Mouse (Mus musculus): ENCODE data around the gene Fam189a1.
A peak's percentile ranks its signal among the peaks of the same experiment; 100 is the strongest.

Gene Fam189a1

DNA sequence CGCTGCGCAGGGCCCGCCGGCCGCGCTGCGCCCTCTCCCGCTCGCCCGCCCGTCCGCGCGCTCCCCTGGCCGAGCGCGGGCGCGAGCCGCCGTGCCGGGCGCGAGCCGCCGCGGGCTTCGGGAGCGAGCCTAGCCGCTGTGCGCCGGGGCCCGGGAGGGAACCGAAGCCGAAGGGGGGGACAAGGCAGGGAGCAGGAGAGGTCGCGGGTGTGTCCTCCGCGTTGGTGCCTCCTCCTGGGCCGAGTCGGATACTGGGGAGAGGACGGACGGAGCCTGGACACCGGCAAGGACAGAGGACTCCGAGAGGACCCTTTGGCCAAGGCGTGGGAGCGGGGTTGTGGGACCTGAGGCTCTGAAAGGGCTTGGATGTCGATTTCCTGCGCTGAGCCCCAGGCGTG lies at the start of gene Fam189a1:
Gene Fam189a1, minus strand, starts transcription at position 57 of the 398 bp plus-strand sequence.
- peak in 1 of 2 experiments; percentile 22 for DNase-seq (ENCODE audit: low spot score in 2 of 2)

DNA sequence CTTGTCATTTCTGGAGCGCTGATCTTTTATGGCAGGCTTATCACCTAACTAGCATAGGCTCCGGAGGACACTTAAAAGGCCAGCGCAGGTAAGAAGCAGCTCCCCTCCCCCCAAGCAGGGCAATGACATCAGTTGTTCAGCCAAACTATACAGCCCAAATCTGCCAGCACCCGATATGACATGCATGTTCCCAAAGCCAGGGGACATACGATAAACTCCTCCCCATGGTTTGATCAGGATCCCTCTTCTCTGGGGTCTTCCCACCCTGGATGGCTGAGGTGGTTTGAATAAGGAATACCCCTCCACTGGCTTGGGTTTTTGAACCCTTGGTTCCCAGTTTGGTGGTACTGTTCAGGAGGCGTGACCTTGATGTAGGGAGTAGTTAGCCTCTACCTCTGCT lies 49.7 kb upstream of the Fam189a1 start:
- DNase-seq (ENCODE audit: low spot score in 2 of 2): no peak

DNA sequence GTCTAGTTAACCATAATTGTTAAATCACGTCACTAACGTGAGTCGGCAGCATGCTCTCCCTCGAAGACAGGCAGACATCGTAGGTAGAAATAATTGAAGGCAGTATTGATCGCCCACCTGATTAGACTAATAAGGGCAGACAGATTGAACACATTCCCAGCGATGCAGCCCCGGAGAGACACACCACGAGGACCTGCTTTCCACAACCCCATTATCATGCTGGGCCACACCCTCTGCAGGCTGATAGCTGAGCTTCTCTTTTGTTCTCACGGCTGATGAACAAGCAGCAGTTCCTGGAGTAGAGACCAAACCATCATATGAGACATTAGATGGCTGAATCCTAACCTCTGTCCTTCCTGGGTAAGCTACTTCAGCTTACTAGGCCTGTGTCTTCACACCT lies 46.3 kb upstream of the Fam189a1 start:
- DNase-seq (ENCODE audit: low spot score in 2 of 2): no peak

DNA sequence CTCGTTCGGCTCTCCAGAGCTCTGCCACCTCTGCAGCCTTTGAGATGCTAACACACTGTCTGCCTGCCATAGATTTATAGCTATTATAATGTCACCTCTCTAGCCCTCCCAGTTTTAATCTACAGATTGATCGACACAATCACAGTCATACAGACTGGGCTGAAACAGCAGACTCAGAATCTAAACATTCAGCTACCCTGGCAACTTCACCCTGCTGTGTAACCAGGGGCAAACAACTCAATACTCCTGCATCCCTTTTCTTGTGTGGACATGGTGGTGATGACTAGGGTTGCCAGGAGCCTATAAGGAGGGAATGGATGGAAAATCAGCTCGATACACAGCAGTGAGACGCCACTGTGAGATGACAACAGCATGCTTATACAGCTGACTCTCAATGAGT lies 24.3 kb upstream of the Fam189a1 start:
- no peak for DNase-seq (ENCODE audit: low spot score in 2 of 2)

DNA sequence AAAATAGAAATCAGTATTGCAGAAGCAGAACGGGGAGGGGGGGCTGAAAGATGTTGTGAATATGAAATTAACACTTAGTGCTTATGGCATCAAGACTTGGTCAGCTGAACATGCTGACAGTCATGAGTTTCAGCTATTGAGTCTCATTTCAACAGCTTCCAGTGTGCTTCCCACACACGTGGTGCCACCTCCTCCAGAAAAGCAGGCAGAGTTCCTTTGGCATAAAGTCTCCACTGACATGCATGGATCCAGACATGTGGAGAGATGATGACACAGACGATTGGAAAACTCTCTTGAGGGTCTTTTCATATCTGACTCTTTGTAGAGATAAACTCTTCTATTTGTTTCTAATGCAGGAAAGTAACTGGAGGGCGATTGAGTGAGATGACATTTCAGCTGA lies 14.4 kb upstream of the Fam189a1 start:
- peak in 1 of 2 experiments; percentile 23 for DNase-seq (ENCODE audit: low spot score in 2 of 2)

DNA sequence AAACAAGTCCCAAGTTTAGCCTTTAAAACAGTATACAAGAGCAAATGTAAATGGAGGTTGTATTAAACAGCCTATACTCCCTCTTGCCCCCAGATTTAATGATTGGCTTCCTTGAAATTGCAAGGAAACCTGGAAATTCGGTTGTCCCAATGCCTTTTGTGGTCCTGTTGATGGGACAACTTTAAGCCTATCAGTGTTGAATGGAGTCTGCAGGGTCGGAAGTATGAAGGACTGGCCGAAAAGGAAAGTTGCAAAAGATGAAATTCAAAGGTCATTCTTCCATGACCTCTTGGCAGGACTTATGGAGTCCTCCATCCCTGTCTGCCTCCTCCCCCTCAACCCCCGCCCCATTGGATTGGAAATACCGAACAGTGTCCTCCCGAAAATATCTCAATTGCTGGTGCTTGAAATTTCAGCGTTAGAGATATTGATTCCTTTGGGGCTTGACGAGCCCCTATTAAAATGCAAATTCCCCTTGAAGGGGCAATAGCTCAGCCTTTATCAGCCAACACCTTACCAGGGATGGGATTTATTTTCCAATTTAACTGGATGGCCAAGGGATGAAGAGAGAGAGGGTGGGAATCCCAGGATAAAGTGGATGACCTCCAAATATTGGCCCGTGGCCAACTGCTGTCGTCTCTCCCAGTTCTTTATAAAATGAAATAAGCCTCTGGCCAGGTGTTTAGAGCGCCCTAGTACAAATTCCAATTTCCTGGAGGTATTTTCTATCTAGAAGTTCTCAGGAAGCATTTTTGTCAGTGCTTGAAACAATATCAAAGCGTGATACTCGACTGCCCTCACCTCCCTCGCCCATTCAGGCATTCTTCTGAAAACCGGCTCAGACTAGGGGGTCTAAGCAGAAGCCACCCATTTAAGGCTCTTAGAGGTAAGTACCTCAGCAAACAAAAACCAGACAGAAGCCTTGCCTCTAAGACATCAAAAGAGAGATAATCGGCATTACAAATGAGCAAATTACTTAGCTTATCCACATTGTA lies 958 bp upstream of the Fam189a1 start:
- no peak for DNase-seq (ENCODE audit: low spot score in 2 of 2)

DNA sequence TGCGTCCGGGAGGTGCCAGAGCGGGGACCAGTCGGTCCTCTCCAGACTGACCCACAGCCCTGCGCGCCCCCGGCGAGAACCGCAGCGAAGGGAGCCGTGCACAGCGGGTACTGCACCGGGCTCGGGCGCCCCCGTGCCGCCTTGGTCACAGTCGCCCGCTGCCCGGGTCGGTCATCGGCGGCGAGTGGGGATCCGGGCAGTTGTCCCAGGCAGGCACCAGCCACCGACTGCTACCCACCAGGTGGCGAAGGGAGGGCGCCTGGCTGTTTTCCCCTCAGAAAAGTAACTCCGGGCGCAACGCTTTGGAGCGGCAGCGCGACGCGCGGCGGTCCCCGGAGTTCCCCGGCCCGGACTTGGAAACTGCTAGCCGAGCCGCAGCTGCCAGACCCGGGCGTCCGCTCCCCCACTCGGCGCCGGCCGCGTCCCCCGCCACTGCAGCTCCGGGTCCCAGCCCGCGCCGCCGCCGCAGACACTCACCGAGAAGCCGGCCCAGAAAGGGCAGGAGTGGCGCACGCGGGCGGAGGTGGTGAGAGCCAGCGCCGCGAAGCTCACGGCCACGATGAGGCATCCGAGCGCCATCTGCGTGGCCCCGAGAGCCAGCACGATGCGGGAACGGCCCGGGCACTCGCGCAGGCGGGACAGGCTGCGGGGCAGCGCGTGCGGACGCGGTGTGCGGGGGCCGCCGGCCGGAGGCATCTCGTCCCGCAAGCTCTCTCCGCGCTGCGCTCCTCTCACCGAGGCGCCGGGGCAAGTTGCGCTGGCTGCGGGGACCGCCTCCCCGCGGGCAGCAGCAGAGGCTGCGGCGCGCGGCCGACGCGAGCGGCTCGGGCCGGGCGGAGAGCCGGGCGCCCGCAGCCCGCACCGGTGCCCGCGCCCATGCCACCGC lies 499 bp downstream of the Fam189a1 start:
- DNase-seq (ENCODE audit: low spot score in 2 of 2): peak; percentile 36 to 45

DNA sequence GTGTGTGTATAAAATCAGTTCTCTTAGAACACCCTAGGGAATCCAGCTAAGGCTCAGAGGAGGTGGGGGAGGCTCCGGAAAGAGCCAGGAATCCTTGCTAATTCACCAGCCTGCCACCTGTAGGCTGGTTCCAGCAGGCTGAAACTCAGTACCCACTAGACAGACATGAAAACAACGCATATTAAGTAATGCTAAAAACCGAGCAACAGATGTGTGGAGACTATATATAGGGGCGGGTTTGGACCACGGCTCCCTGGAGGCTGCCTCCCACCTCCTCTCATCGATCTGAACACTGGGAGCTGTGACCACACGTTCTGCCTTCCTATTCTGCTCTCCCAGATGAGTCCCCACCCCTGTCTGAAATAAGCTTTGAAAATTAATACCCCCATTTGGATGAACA lies 1.8 kb downstream of the Fam189a1 start:
- DNase-seq (ENCODE audit: low spot score in 2 of 2): peak; percentile 58 to 62

DNA sequence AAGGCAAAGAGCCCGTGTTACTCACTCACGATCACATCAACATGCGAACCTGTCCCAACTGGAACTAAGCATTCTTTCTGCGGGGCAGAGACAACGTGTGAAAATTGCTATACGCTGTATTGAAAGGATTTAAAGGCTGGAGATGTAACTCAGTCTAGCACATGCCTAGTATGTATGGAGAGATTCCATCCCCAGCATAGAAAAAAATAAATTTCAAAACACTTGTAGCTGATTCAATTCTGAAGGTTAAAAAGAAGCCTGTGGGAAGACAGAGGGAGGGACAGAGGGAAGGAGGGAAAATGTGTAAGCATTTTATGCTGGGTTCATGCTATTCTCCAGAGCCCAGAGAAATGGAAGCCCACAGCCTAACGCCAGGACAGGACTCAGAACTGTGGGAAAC lies 2.5 kb downstream of the Fam189a1 start:
- no peak for DNase-seq (ENCODE audit: low spot score in 2 of 2)

DNA sequence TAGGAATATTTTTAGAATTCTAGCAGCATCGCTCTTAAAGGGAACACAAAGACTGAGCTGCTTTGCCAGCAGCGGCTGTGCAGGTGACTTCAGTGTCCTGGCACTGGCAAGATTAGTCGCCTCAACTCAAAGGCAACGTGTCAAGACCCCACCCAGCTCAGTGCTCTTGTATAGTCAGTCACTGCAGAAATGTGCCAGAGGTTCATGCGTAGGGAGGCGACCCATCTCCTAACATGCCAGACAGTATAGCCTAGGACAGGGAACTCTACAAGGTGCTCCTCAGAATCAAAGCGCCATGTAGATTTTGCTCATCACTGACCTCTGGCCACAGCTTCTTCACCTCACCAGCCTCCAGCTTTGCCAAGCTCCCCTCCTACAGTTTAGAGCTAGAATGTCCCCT lies 4.8 kb downstream of the Fam189a1 start:
- DNase-seq (ENCODE audit: low spot score in 2 of 2): no peak

DNA sequence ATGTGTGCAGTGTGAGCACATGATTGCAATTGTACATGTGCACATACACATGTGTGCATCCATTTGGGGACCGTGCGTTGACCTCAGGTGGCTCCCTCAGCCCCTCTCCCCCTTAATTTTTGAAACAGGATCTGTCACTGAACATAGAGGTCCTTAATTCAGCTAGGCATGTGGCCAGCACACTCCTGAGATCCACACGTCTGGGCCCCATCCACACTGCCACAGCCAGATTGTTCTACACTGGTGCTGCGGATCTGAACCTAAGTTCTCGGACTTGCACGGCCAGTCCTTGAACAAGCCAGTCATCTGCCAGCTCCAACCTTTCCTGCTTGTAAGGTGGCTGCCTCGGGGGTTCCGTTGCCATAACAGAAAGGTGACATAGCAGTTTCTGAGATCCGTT lies 7.3 kb downstream of the Fam189a1 start:
- DNase-seq (ENCODE audit: low spot score in 2 of 2): no peak

DNA sequence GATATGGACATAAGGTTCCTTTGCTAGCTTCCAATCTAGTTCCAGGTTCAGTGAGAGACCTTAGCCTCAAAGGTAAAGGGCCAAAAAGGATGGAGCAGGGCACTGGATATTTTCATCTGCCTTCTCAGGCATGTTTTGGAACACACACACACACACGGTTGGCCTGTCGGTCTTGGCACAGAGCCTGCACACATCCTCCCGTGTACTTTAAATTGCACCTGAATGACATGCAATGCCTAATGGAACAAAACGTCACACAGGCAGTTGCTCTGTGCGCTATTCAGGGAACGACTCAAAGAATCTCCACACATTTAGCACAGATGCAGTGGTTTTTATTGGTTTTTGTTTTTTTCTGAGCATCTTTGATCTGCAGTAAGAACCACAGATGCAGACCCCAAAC lies 11.5 kb downstream of the Fam189a1 start:
- DNase-seq (ENCODE audit: low spot score in 2 of 2): no peak

DNA sequence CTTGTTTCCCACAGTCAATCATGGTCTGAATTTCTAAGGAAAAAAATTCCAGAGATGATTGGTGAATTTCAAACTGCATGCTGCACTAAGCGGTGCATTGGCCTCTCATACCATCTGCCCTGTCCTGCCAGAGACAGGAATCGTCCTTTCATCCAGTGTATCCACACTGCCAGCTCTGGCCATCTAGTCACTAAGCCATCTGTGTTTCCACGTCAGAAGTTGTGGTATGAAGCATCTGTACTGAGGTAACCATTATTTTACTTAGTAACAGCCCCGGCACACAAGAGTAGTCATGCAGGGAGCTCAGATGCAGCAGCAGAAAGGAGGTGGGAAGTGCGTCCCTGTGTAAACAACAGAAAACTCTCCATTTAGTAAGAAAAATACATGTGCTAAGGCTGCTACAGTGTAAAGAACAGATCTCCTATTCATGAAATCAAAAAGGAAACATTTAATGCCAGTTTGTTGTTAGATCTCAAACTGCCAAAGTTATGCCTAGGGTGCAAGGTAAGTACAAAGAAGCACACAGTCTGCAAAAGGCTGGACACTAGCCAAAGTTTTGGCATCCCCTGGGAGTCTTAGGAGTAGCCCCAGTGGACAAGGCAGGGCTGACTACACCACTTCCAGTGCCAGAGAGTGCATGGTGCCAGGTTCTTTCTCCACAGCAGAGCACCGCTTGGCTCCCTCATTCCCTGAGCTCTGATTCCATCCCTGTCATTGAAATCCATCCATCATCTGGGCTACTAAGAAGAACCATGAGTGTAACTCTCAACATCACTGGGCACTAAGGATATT lies 14.3 kb downstream of the Fam189a1 start:
- DNase-seq (ENCODE audit: low spot score in 2 of 2): no peak

DNA sequence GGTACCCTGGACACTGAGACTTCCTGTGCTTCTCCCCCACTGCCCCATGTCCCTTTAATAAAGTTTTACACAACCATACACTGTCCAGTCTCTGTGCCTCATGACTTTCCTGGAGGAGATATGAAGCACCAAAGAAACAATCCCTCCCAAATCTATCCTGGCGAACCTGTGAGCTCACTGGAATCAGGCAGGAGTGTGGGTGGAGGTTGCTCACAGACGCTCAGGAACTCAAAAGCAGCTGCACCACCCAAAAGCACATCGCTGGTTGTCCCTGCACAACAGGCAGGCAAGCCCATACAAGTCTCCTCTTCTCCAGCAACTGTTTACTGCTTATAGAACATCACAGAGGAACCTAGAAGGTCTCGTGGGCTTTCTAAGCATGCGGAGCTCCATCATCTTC lies 15.5 kb downstream of the Fam189a1 start:
- DNase-seq (ENCODE audit: low spot score in 2 of 2): no peak

DNA sequence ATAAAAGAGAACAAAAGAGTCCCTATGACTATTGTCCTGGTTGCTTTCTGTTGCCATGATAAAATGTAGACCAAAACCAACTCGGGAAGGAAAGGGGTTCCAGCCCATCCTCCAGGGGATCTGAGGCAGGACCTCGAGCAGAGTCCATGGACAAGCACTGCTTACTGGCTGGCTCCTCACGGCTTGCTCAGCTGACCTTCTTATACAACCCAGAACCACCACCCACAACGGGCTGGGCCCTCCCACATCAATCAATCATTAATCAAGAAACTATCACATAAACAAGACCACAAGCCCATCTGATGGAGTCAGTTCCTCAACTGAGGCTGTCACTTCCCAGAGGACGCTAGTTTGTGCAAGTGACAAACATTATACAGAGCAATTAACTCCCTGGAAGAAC lies 16.3 kb downstream of the Fam189a1 start:
- DNase-seq (ENCODE audit: low spot score in 2 of 2): no peak

DNA sequence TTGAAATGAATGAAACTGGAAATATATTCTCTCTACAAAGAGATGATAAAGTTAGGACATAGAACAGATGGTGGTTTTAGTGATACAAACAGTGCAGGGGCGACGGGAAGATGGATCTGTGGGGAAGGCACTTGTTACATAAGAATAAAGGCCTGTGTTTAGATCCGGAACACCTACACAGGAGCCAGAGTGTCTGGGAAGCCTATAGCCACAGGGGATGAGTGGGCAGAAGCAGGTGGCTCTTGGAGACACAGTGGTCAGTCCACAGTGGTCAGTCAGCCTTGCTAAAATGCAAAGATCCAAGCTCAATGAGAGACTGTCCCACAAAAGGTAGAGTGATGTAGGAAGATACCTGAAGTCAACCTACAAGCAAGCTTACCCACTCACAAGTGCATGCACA lies 32.6 kb downstream of the Fam189a1 start:
- peak; percentile 48 to 69 for DNase-seq (ENCODE audit: low spot score in 2 of 2)

DNA sequence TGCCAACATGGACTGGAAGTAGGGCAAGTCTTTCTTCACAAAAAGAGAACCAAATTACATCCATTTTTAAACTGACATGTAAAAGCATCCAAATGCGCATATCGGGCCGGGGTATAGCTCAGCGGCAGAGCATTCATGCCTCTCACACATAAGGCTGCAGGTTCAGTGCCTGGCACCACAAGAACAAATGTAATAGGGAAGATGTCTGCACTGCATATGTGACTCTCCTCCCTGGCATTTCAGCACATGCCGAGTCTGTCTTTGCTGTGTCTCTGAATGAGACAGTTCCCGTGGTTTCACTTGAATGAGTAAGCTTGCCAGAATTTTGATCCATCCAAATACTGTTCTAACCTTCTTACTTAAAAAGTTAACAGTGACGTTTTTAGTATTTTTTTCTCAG lies 39.5 kb downstream of the Fam189a1 start:
- no peak for DNase-seq (ENCODE audit: low spot score in 2 of 2)

DNA sequence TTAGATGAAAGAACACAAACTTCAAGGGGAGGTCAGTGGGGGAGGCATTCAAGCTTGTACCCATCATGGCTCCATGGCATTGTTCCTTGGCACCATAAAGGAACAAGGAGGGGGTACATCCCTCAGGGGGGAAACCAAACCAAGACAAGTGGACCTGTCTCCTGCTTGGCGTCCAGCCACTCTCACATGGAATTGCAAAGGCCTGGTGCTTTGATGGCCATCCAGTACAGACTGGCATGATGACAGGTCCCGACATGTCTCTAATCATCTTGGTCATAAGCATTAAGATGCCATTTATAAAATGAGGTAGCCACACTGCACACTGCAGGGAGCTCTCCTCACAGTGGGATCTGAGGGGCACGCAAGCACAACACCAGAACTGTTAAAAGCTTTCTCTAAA lies 41.0 kb downstream of the Fam189a1 start:
- DNase-seq (ENCODE audit: low spot score in 2 of 2): no peak

DNA sequence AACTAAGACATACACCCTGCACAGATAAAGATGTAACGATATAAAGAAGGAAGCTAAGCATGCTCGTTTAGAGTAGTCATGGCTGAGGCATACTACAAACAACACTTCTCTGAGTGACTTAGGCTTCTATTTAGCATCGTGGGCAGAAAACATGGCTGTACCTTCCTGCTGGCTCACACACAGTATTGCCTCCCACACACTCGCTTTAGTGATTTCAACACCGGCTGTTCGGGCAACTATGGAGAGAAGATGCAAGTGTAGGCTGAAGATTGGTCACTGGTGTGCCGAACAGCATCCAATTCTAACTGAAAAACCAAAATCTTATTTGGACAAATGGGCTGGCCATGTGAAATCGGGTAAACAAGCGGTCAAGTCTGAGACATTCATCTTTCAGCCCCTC lies 44.7 kb downstream of the Fam189a1 start:
- DNase-seq (ENCODE audit: low spot score in 2 of 2): peak; percentile 72 to 84

DNA sequence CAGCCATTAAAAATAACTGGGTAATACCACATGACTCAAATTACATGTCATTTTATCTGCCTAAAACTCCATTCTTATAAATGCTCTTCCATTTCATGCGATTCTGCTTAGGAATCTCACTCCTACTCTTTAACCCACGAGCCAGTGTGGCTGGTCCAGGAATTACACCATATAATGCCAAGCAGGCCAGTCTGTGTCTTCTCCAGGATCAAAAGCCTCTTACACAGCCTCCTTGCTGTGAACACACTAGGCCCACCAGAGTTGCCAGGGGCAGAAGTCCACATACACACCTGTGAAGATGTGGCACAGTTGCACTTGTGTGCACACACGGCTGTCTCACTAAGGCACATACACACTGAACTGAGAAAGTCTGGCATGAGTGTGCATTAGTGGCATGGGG lies 50.8 kb downstream of the Fam189a1 start:
- DNase-seq (ENCODE audit: low spot score in 2 of 2): no peak

DNA sequence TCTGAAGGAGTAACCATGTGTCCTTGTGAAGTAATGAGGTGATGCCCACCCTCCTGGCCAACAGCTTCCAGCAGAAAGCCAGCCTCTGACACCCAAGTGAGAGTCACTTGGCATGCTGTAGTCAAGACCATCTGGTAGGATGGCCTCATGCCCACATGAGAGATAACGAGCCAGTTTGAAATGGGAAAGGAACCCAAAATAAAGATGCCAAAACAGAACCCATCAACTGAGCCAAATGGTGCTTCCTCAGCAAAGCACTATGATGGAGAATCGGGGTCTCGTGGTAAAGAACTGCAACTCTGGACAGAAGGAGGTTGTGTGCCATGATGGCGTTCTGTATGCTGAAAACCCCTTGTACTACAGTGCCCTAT lies 51.3 kb downstream of the Fam189a1 start:
- DNase-seq (ENCODE audit: low spot score in 2 of 2): no peak

Data from right cerebral cortex, postnatal 36 days (tissue).